Mouse (Mus musculus): ENCODE results near the gene Mob3b. TPM values are rescaled to one million over a fixed set of nuclear protein-coding genes. Genes with fewer than 3 reads are reported as not detected.

Gene Mob3b
- total and polyA plus RNA-seq, 3 experiments = 7.9 to 35.2 (median 23.7) TPM

DNA sequence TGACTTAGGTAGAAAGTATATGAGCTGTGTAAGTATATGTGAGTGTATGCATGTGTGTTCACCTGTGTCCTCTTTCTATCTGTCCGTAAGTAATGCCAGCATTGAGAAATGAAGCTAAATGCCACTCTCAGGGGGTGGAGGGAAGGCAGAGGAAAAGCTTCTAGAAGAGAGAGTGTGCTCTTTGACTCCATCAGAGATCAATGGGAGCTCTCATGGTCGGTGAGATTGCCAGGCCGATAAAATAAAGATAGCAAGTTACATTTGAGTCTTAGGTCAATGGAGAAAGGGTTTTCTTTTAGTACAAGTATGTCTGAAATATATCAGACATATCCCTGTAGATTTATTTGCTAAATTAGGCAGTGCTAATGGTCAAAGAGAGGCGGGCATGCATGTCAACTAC is 9.0 kb downstream of the Mob3b start:
- no peak for DNase-seq

DNA sequence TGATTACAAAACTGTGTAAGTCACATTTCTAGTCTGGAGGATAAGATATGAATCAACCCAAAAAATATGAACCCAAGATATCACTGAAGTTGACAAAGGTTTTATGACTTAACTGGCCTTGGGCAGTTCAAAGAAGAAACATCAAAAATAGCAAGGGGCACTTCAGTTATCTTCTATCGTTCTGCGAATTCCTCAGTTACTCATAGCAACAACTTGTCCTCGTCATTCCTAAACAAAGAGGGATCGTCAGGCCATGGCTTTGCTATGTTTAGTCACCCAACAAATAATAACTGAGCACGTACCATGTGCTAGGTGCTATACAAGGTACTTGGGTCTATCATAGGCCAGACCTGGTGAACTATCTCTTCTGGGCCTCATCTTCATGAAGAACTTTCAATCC is 10.7 kb downstream of the Mob3b start:
- peak; percentile 52 for DNase-seq

DNA sequence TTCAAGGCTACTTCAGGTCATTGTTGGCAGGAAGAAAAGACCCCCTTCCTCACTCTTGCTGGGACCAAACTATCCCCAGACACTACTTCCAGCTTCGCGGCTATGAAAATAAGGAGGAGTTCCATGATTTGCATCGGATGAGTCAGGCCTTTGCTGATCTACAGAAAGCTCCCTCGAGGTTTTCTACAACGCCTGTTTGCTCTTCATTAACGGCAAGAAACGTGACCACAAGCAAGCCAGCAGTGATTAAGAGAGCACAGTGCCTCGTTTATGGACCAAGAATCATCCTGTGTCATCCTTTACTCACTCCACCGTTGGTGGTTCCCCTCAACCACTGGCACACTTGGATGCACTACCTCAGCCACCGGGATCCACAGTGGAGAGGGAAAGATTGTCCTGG is 11.6 kb downstream of the Mob3b start:
- DNase-seq = peak; percentile 41

- peak; percentile 40 for DNase-seq
Measured at GRCm38 (mm10) chr4:35143472-35144102, 13.7 kb downstream of the Mob3b start.

GRCm38 (mm10) chr4:35140317-35140716 is 17.0 kb downstream of the Mob3b start:
- DNase-seq = no peak

GRCm38 (mm10) chr4:35138077-35138476 is 19.2 kb downstream of the Mob3b start:
- DNase-seq = no peak

- no peak for DNase-seq
Measured at GRCm38 (mm10) chr4:35136996-35137395, 20.3 kb downstream of the Mob3b start.

DNA sequence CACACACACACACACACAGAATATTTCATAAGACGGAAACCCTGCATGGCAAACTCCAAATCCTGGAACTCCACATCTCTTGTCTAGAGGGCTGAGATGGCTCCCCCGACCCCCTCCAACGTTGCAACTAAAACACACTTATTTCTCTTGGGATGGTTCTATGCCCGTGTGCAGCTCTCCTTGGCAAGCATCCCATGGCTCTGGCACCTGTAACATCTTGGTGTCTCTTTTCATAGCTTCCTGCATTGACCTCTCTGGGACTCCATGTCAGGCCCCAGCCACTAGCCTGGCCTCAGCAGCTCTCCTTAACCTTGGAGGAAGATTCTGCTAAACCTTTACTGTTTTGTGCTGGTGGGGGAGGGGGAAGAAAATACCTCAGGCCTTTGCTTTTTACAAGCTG is 21.5 kb downstream of the Mob3b start:
- peak; percentile 17 for DNase-seq

- DNase-seq = peak; percentile 30
Measured at GRCm38 (mm10) chr4:35134846-35135611, 22.3 kb downstream of the Mob3b start.

DNA sequence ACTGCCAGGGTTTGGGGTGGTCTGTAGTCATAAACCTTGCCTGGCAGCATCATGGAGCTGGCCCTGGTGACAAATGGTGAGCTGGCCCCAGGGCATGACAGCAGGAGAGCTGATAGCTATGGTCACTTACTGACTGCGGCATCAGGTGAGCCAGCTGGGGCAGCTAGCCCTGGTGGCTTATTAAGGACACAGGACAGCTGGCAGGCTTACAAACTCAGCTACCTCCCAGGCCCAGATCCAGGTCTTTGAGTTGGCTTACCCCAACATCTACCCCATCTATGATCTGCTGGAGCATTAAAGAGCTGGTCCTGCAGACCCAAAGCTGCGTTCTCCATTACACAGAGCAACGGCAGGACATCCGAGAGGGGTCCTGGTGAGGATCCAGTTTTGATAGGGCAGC is 23.9 kb downstream of the Mob3b start:
- peak; percentile 56 for DNase-seq

DNA sequence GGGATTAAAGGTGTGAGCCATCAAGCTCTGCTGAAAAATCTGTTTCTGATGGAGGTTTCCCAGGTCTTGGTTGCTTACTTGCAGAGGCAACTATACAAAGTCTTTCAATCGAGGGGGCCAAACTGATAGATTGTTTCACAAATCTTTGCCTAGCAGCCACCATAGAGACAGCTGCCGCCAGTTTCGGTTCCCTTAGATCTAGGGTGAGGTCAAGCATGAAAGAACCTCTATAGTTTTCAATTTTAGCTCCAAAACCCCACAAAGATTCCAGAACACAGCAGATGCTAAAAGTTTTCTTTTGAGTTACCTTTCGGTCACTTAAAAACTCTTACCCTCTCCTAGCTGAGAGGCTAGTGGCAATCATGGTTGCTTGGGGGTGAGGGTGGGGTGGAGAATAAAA is 25.7 kb downstream of the Mob3b start:
- no peak for DNase-seq

DNA sequence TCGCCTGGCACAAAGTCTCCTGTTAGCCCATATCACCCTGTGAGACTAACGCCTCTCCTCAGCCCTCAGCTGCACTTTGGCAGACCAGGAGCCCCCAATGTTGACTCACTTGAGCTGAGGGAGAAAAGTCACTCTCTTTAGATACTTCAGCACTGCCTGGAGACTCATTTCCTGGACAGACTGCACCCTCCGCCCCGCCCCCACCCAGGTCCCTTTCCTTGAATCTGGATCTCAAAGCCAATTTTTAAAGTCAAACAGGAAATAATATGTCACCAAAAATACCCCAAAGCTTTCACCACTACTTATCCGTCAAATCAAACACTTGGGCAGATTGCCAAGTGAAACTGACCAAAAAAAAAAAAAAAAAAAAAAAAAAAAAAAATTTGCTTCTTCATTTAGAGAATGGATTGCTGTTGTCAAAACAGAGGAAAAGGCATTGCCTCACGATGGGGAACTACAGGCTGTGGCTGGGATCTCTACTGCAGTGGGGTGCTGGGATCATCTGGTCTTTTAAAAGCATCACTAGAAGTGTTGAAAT is 26.8 kb downstream of the Mob3b start:
- no peak for DNase-seq

GRCm38 (mm10) chr4:35127759-35128158 is 29.5 kb downstream of the Mob3b start:
- DNase-seq = no peak

DNA sequence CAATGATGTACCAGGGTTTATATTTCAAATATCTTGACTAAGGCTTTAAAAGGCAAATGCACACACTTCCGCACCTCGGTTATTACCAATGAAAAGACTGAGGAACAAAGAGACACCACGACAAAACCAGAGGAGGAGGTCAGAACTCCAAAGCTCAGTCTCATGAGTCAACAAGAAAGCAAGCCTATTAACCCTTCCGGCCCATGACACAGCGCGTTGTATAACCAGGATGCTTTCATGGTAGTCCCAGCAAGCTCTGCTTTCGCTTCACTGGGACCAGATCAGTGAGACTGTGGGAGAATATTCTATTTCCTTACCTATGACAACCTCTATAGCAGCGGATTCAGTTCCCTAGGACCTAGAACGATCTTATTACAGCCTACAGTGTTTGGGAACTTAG is 30.5 kb downstream of the Mob3b start:
- no peak for DNase-seq

GRCm38 (mm10) chr4:35125299-35125777 is 31.9 kb downstream of the Mob3b start:
- no peak for DNase-seq

DNA sequence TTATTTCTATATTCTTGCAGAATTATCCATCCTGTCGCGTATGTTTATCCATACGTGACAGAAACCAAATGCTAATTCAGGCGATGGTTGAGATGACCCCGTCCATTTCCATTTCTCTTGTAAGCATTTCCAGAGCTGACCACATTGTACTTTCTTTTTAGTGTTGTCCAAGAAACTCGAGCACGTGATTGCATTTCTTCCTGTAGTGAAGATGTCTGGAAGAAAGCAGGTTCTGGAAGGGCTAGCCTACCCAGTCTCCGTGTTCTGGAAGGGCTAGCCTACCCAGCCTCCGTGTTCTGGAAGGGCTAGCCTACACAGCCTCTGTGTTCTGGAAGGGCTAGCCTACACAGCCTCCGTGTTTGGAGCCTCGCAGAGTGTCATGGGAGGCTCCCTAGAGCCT is 33.3 kb downstream of the Mob3b start:
- no peak for DNase-seq

- DNase-seq = no peak
Measured at GRCm38 (mm10) chr4:35123087-35123486, 34.2 kb downstream of the Mob3b start.

DNA sequence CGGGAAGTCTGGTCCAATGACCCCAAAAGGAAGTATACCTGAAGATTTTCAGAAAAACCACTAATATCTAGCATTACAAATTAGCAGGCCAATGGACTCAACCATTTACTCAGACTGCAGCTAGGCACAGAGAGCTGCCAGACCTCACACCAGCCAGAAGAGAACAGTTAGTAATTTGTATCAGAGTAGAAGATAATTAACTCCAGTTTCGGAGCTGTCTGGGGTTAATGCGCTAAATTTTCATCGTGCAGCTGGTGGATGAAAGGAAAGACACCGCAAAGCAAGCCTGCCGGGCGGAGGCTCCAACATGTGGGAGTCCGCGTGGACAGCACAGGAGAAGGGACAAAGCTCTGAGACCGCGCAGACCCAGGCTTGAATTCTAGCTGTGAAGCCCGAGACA is 36.2 kb downstream of the Mob3b start:
- DNase-seq = no peak

GRCm38 (mm10) chr4:35120575-35120974 is 36.7 kb downstream of the Mob3b start:
- DNase-seq = no peak

- no peak for DNase-seq
Measured at GRCm38 (mm10) chr4:35120159-35120558, 37.1 kb downstream of the Mob3b start.

- DNase-seq = no peak
Measured at GRCm38 (mm10) chr4:35118851-35119250, 38.4 kb downstream of the Mob3b start.

- DNase-seq = no peak
Measured at GRCm38 (mm10) chr4:35117144-35117543, 40.1 kb downstream of the Mob3b start.

DNA sequence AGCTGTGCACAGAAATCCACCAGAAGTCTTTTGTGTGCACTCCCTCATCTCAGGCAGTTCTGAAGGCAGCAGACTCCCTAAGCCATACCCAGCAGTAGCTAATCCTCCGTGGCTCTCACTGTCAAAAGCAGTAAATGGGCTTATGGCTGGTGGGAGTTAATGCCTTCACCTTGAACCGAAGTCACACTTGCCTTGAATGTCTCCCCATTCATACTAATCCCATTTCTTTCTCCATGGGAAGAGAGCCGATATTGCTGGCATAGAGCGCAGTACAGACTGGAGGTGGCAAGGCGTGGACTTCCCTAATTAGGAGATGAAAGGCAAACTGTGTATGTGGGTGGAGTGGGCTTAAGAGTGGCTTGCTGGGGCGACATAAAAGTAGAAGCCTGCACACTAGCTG is 41.4 kb downstream of the Mob3b start:
- DNase-seq = no peak
